In genomic region chr6:86366853-86367249, GRCm38 (mm10) we compare ENCODE assay signal across 7 mouse cellular contexts. TPM values are rescaled to one million over a fixed set of nuclear protein-coding genes. Genes with fewer than 3 reads are reported as not detected.
DNase-seq lines count a peak whose midpoint lies in the region; ATAC-seq and TF ChIP-seq lines count a peak whose summit lies in the region.

No protein-coding gene starts in this region.

- H3K9ac ChIP-seq in lung, embryonic 15.5 days = no peak overlapping the region
- H3K9ac ChIP-seq in forebrain, embryonic 15.5 days (replicated peaks) = no peak overlapping the region
- H3K9ac ChIP-seq in liver, embryonic 13.5 days = peak overlapping the region; percentile 80
- no peak overlapping the region for H3K9ac ChIP-seq in stomach, postnatal 0 days (ENCODE audit: low read length)

- no peaks in the 10 kb centered on the region for H3K9me3 ChIP-seq in lung, embryonic 15.5 days
- no peaks in the 10 kb centered on the region for H3K9me3 ChIP-seq in forebrain, embryonic 15.5 days
- no peaks in the 10 kb centered on the region for H3K9me3 ChIP-seq in liver, embryonic 13.5 days (replicated peaks)
- H3K9me3 ChIP-seq in stomach, postnatal 0 days (ENCODE audit: control insufficient read depth, low read length) = no peaks in the 10 kb centered on the region

- DNase-seq in lung, postnatal 4 days = no peak
- peak; percentile 8 for DNase-seq in liver, embryonic 13.5 days
- no peak for DNase-seq in stomach, postnatal 0 days (ENCODE audit: low spot score)
- no peak for DNase-seq in gastrocnemius, adult 8-10 months (ENCODE audit: low spot score in 2 of 2)
- DNase-seq in layer of hippocampus, adult 8-10 months (ENCODE audit: low spot score in 2 of 2) = no peak

- H3K27ac ChIP-seq in lung, embryonic 15.5 days = 0 out of 2 replicates have a peak overlapping the region, but pooled peaks have one; percentile 80
- peak overlapping the region; percentile 89; the same call in 1 of the 2 replicates for H3K27ac ChIP-seq in forebrain, embryonic 15.5 days (replicated peaks)
- H3K27ac ChIP-seq in liver, embryonic 13.5 days = peak overlapping the region; percentile 84
- H3K27ac ChIP-seq in stomach, postnatal 0 days (replicated peaks) = peak overlapping the region; percentile 56; the same call in 1 of the 2 replicates

- no peak for TF ChIP-seq CTCF in stomach, postnatal 0 days (IDR thresholded peaks at IDR 0.05; ENCODE audit: low read depth)

- peaks cover 16% of the 10 kb centered on the region; the same call in 1 of the 2 replicates for H3K36me3 ChIP-seq in lung, embryonic 15.5 days
- peaks cover 10% of the 10 kb centered on the region; the same call in 1 of the 2 replicates for H3K36me3 ChIP-seq in forebrain, embryonic 15.5 days
- peaks cover 11% of the 10 kb centered on the region for H3K36me3 ChIP-seq in liver, embryonic 13.5 days
- H3K36me3 ChIP-seq in stomach, postnatal 0 days (ENCODE audit: control insufficient read depth, insufficient read depth, low read length) = no peaks in the 10 kb centered on the region

- H3K4me2 ChIP-seq in lung, embryonic 15.5 days = peak overlapping the region; percentile 94
- peak overlapping the region; percentile 82; the same call in 1 of the 2 replicates for H3K4me2 ChIP-seq in forebrain, embryonic 15.5 days (replicated peaks)
- peak overlapping the region; percentile 98 for H3K4me2 ChIP-seq in liver, embryonic 13.5 days
- H3K4me2 ChIP-seq in stomach, postnatal 0 days (replicated peaks; ENCODE audit: low read depth) = peak overlapping the region; percentile 88

- WGBS in lung, embryonic 15.5 days = 56% methylated on average over 2 of the region's 2 CpGs
- 62% methylated on average over 2 of the region's 2 CpGs for WGBS in forebrain, embryonic 15.5 days
- 58% methylated on average over 2 of the region's 2 CpGs for WGBS in liver, embryonic 13.5 days (ENCODE audit: insufficient replicate concordance)
- WGBS in stomach, postnatal 0 days = 59% methylated on average over 2 of the region's 2 CpGs

- peak overlapping the region; percentile 85 for H3K4me3 ChIP-seq in lung, embryonic 15.5 days
- peak overlapping the region; percentile 77; the same call in 1 of the 2 replicates for H3K4me3 ChIP-seq in forebrain, embryonic 15.5 days
- peak overlapping the region; percentile 72 for H3K4me3 ChIP-seq in liver, embryonic 13.5 days (replicated peaks)
- no peak overlapping the region for H3K4me3 ChIP-seq in stomach, postnatal 0 days (ENCODE audit: low read depth, low read length)

- ATAC-seq in lung, embryonic 15.5 days (ENCODE audit: borderline replicate concordance, extremely low read depth, low FRiP score, low TSS enrichment) = no peak
- ATAC-seq in forebrain, embryonic 15.5 days (replicated peaks) = no peak
- no peak for ATAC-seq in liver, embryonic 13.5 days (ENCODE audit: low read depth)
- no peak for ATAC-seq in stomach, postnatal 0 days (ENCODE audit: low FRiP score, low TSS enrichment)

- peaks cover 18% of the 10 kb centered on the region for H3K4me1 ChIP-seq in lung, embryonic 15.5 days
- peaks cover 26% of the 10 kb centered on the region for H3K4me1 ChIP-seq in forebrain, embryonic 15.5 days
- peaks cover 46% of the 10 kb centered on the region for H3K4me1 ChIP-seq in liver, embryonic 13.5 days (replicated peaks)
- H3K4me1 ChIP-seq in stomach, postnatal 0 days (replicated peaks; ENCODE audit: control insufficient read depth, insufficient read depth) = no peaks in the 10 kb centered on the region; the same call in 1 of the 2 replicates

- H3K27me3 ChIP-seq in lung, embryonic 15.5 days = no peaks in the 10 kb centered on the region
- H3K27me3 ChIP-seq in forebrain, embryonic 15.5 days = no peaks in the 10 kb centered on the region
- no peaks in the 10 kb centered on the region for H3K27me3 ChIP-seq in liver, embryonic 13.5 days
- no peaks in the 10 kb centered on the region for H3K27me3 ChIP-seq in stomach, postnatal 0 days (ENCODE audit: control insufficient read depth, insufficient read depth, low read length)

- no peak for TF ChIP-seq EP300 in stomach, postnatal 0 days (optimal IDR thresholded peaks at IDR 0.05)

RNA-seq across cellular contexts. Expression of gene Fam136a, which starts 1.4 kb away (rescaled TPM):
- polyA plus RNA-seq in lung, embryonic 15.5 days (2015; fragmentation: Nextera tagmentation; extraction: Ambion mirVana) = 111 TPM in 2 replicates
- polyA plus RNA-seq in forebrain, embryonic 15.5 days (2015; fragmentation: Nextera tagmentation; extraction: Ambion mirVana) = 119 and 123 TPM in 2 replicates
- polyA plus RNA-seq in liver, embryonic 13.5 days (2015; fragmentation: Nextera tagmentation; extraction: Ambion mirVana) = 94.3 and 104 TPM in 2 replicates
- 72.1 and 74.8 TPM in 2 replicates for polyA plus RNA-seq in stomach, postnatal 0 days (2015; fragmentation: Nextera tagmentation; extraction: Ambion mirVana)
- total RNA-seq in gastrocnemius, adult 8-10 months (2022) = 10 to 100 TPM; 12.1 to 14.0 (median 12.9) TPM
- 10 to 100 TPM; 24.4 to 27.8 (median 27.3) TPM for total RNA-seq in layer of hippocampus, adult 8-10 months (2022)

RNA-seq across cellular contexts. Expression of gene Snrpg, which starts 4.3 kb away (rescaled TPM):
- 556 and 637 TPM in 2 replicates for polyA plus RNA-seq in lung, embryonic 15.5 days (2015; fragmentation: Nextera tagmentation; extraction: Ambion mirVana)
- polyA plus RNA-seq in forebrain, embryonic 15.5 days (2015; fragmentation: Nextera tagmentation; extraction: Ambion mirVana) = 510 and 573 TPM in 2 replicates
- 407 and 475 TPM in 2 replicates for polyA plus RNA-seq in liver, embryonic 13.5 days (2015; fragmentation: Nextera tagmentation; extraction: Ambion mirVana)
- 242 and 277 TPM in 2 replicates for polyA plus RNA-seq in stomach, postnatal 0 days (2015; fragmentation: Nextera tagmentation; extraction: Ambion mirVana)
- total RNA-seq in gastrocnemius, adult 8-10 months (2022) = 10 to 100 TPM; 31.3 to 36.1 (median 31.9) TPM
- total RNA-seq in layer of hippocampus, adult 8-10 months (2022) = 10 to 100 TPM; 44.1 to 77.4 (median 71.6) TPM

RNA-seq across cellular contexts. Expression of gene Pcyox1, which starts 30.1 kb away (rescaled TPM):
- 80.9 and 82.2 TPM in 2 replicates for polyA plus RNA-seq in lung, embryonic 15.5 days (2015; fragmentation: Nextera tagmentation; extraction: Ambion mirVana)
- polyA plus RNA-seq in forebrain, embryonic 15.5 days (2015; fragmentation: Nextera tagmentation; extraction: Ambion mirVana) = 102 and 110 TPM in 2 replicates
- 38.1 and 51.3 TPM in 2 replicates for polyA plus RNA-seq in liver, embryonic 13.5 days (2015; fragmentation: Nextera tagmentation; extraction: Ambion mirVana)
- 93.8 and 94.8 TPM in 2 replicates for polyA plus RNA-seq in stomach, postnatal 0 days (2015; fragmentation: Nextera tagmentation; extraction: Ambion mirVana)
- 10 to 100 TPM; 49.7 to 60.0 (median 57.0) TPM for total RNA-seq in gastrocnemius, adult 8-10 months (2022)
- total RNA-seq in layer of hippocampus, adult 8-10 months (2022) = 100 to 1,000 TPM; 115 to 135 (median 124) TPM

RNA-seq across cellular contexts. Expression of gene Tia1, which starts 37.2 kb away (rescaled TPM):
- polyA plus RNA-seq in lung, embryonic 15.5 days (2015; fragmentation: Nextera tagmentation; extraction: Ambion mirVana) = 179 and 191 TPM in 2 replicates
- 396 and 401 TPM in 2 replicates for polyA plus RNA-seq in forebrain, embryonic 15.5 days (2015; fragmentation: Nextera tagmentation; extraction: Ambion mirVana)
- 26.4 and 31.0 TPM in 2 replicates for polyA plus RNA-seq in liver, embryonic 13.5 days (2015; fragmentation: Nextera tagmentation; extraction: Ambion mirVana)
- 44.6 and 47.2 TPM in 2 replicates for polyA plus RNA-seq in stomach, postnatal 0 days (2015; fragmentation: Nextera tagmentation; extraction: Ambion mirVana)
- 10 to 100 TPM; 14.2 to 21.7 (median 17.5) TPM for total RNA-seq in gastrocnemius, adult 8-10 months (2022)
- 100 to 1,000 TPM; 105 to 159 (median 144) TPM for total RNA-seq in layer of hippocampus, adult 8-10 months (2022)

RNA-seq across cellular contexts. Expression of gene Gm44790, which starts 59.6 kb away (rescaled TPM):
- 1.3 TPM in 1 of 2 replicates, not detected in the other for polyA plus RNA-seq in lung, embryonic 15.5 days (2015; fragmentation: Nextera tagmentation; extraction: Ambion mirVana)
- not detected in 2 replicates for polyA plus RNA-seq in forebrain, embryonic 15.5 days (2015; fragmentation: Nextera tagmentation; extraction: Ambion mirVana)
- not detected in 2 replicates for polyA plus RNA-seq in liver, embryonic 13.5 days (2015; fragmentation: Nextera tagmentation; extraction: Ambion mirVana)
- not detected in 2 replicates for polyA plus RNA-seq in stomach, postnatal 0 days (2015; fragmentation: Nextera tagmentation; extraction: Ambion mirVana)
- 1 to 10 TPM in 1 of 4 experiments, not detected in 3; 1.3 TPM for total RNA-seq in gastrocnemius, adult 8-10 months (2022)
- 1 to 10 TPM in 2 of 4 experiments, not detected in 2; 1.1 to 1.9 TPM for total RNA-seq in layer of hippocampus, adult 8-10 months (2022)
